Mouse (Mus musculus): ENCODE measurements around the gene Dnah6.

DNA sequence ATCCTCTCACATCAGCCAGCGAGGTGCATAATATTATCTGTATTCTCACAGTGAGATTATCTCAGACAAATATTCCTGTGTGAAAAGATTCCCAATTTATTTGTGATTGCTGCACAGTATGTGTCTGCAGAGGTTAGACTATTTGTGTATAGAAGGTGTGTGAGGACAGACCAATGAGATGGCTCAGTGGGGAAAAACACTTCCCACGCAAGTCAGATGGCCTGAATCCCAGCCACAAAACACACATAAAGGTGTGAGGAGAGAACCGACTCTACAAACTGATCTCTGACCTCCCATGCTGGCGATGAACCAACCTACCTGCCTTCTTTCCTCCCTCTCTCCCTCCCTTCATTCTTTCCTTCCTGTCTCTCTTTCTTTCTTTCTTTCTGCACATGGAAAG is 32.1 kb upstream of the Dnah6 start:
- TF ChIP-seq CTCF (IDR thresholded peaks at IDR 0.05; ENCODE audit: control insufficient read depth, insufficient read depth, low read length) (no peak), POLR2A (IDR thresholded peaks at IDR 0.05; ENCODE audit: borderline replicate concordance, control insufficient read depth, low read depth, low read length) (no peak)
